Mouse (Mus musculus) thymus, postnatal 10 days (tissue): Measurements from ENCODE around the gene 2210016L21Rik.
"Not testable (repeated sequence)": the region's sequence is repeated elsewhere in the genome, so short reads cannot be mapped to it uniquely, and the experiment has no call there.

Experiments
- DNase-seq, 2 experiments: peaks; one replicate each; pipeline ENCODE4 v3.0.0; 2021; ENCODE audit warnings: low spot score in 2 of 2

Gene 2210016L21Rik

GRCm38 (mm10) chr5:114942074-114942765 is at the start of gene 2210016L21Rik:
Gene 2210016L21Rik (plus strand): TSS chr5:114942158.
- DNase-seq, result peak; percentile 83 to 85

GRCm38 (mm10) chr5:114895542-114895941 is 46.4 kb upstream of the 2210016L21Rik start:
- DNase-seq, result no peak

- no peak for DNase-seq
Observed at GRCm38 (mm10) chr5:114896688-114897373, 45.1 kb upstream of the 2210016L21Rik start, which contains the start of gene Oasl2. Gene Oasl2 (plus strand): TSS chr5:114896936.

- no peak for DNase-seq
Observed at GRCm38 (mm10) chr5:114897374-114897793, 44.6 kb upstream of the 2210016L21Rik start.

- DNase-seq, result no peak
Observed at GRCm38 (mm10) chr5:114898857-114899256, 43.1 kb upstream of the 2210016L21Rik start.

GRCm38 (mm10) chr5:114902413-114902812 is 39.5 kb upstream of the 2210016L21Rik start:
- DNase-seq, result peak; percentile 9 to 50

- no peak for DNase-seq
Observed at GRCm38 (mm10) chr5:114908598-114909305, 33.2 kb upstream of the 2210016L21Rik start.

GRCm38 (mm10) chr5:114913686-114914085 is 28.3 kb upstream of the 2210016L21Rik start:
- no peak for DNase-seq

GRCm38 (mm10) chr5:114914855-114915254 is 27.1 kb upstream of the 2210016L21Rik start:
- DNase-seq, result peak in 1 of 2 experiments; percentile 11

- DNase-seq, result no peak
Observed at GRCm38 (mm10) chr5:114915854-114916253, 26.1 kb upstream of the 2210016L21Rik start.

GRCm38 (mm10) chr5:114916777-114917176 is 25.2 kb upstream of the 2210016L21Rik start:
- DNase-seq, result no peak

- DNase-seq, result not testable (repeated sequence)
Observed at GRCm38 (mm10) chr5:114917357-114917756, 24.6 kb upstream of the 2210016L21Rik start.

GRCm38 (mm10) chr5:114921551-114922365 is 20.2 kb upstream of the 2210016L21Rik start:
- DNase-seq, result peak; percentile 61 to 66

- DNase-seq, result no peak
Observed at GRCm38 (mm10) chr5:114922366-114922731, 19.6 kb upstream of the 2210016L21Rik start.

GRCm38 (mm10) chr5:114922998-114923473 is 18.9 kb upstream of the 2210016L21Rik start, which contains the start of gene Oasl1:
Gene Oasl1 (plus strand): TSS chr5:114923240.
- DNase-seq, result no peak

GRCm38 (mm10) chr5:114926153-114926684 is 15.7 kb upstream of the 2210016L21Rik start:
- no peak for DNase-seq

GRCm38 (mm10) chr5:114926753-114927152 is 15.2 kb upstream of the 2210016L21Rik start:
- DNase-seq, result no peak

GRCm38 (mm10) chr5:114931626-114932025 is 10.3 kb upstream of the 2210016L21Rik start:
- no peak for DNase-seq

GRCm38 (mm10) chr5:114933206-114933605 is 8.8 kb upstream of the 2210016L21Rik start:
- DNase-seq, result no peak

- DNase-seq, result no peak
Observed at GRCm38 (mm10) chr5:114935838-114936237, 6.1 kb upstream of the 2210016L21Rik start.

GRCm38 (mm10) chr5:114941138-114941537 is 820 bp upstream of the 2210016L21Rik start:
- not testable (repeated sequence) for DNase-seq
